Mouse (Mus musculus): ENCODE data around the gene Asic3. TPM values are rescaled to one million over a fixed set of nuclear protein-coding genes. Genes with fewer than 3 reads are reported as not detected.

The Asic3 gene
- polyA plus RNA-seq, 1 experiment from 2014 or later: not detected

GRCm38 (mm10) chr5:24384407-24384806 lies 28.8 kb upstream of the Asic3 start:
- Histone ChIP-seq H3K9ac (ENCODE audit: low read length) (no peak overlapping the region), H3K27me3 (replicated peaks; ENCODE audit: control insufficient read depth, insufficient read depth, low read length) (peaks cover 17% of the 10 kb centered on the region; the same call in 1 of the 2 replicates), H3K27ac (ENCODE audit: low read depth) (no peak overlapping the region), H3K4me1 (replicated peaks; ENCODE audit: control insufficient read depth, insufficient read depth, low read length) (peaks cover 23% of the 10 kb centered on the region; the same call in 1 of the 2 replicates), H3K4me3 (ENCODE audit: low read depth, low read length) (no peak overlapping the region), H3K9me3 (ENCODE audit: control insufficient read depth, low read length) (no peaks in the 10 kb centered on the region), H3K36me3 (ENCODE audit: control insufficient read depth, insufficient read depth, low read length) (no peaks in the 10 kb centered on the region), H3K4me2 (ENCODE audit: low read length) (no peak overlapping the region; the same call in 1 of the 2 replicates)
- 71% methylated on average over 6 of the region's 6 CpGs for WGBS
- DNase-seq (ENCODE audit: low spot score) (no peak), ATAC-seq (replicated peaks; ENCODE audit: low FRiP score, low TSS enrichment, low read depth) (no peak)

- Histone ChIP-seq H3K9ac (ENCODE audit: low read length) (no peak overlapping the region), H3K27me3 (replicated peaks; ENCODE audit: control insufficient read depth, insufficient read depth, low read length) (peaks cover 17% of the 10 kb centered on the region; the same call in 1 of the 2 replicates), H3K4me2 (ENCODE audit: low read length) (no peak overlapping the region), H3K27ac (ENCODE audit: low read depth) (no peak overlapping the region), H3K4me3 (ENCODE audit: low read depth, low read length) (no peak overlapping the region), H3K4me1 (replicated peaks; ENCODE audit: control insufficient read depth, insufficient read depth, low read length) (peaks cover 23% of the 10 kb centered on the region; the same call in 1 of the 2 replicates), H3K36me3 (ENCODE audit: control insufficient read depth, insufficient read depth, low read length) (no peaks in the 10 kb centered on the region), H3K9me3 (ENCODE audit: control insufficient read depth, low read length) (no peaks in the 10 kb centered on the region)
- DNase-seq (ENCODE audit: low spot score) (no peak), ATAC-seq (replicated peaks; ENCODE audit: low FRiP score, low TSS enrichment, low read depth) (no peak)
- WGBS: 92% methylated on average over 5 of the region's 5 CpGs
Measured at GRCm38 (mm10) chr5:24385374-24385773, 27.8 kb upstream of the Asic3 start.

GRCm38 (mm10) chr5:24385887-24386550 lies 27.2 kb upstream of the Asic3 start:
- no peak overlapping the region for H3K4me3 ChIP-seq (ENCODE audit: low read depth, low read length)
- no peak overlapping the region for H3K4me2 ChIP-seq (ENCODE audit: low read length)
- peaks cover 23% of the 10 kb centered on the region; the same call in 1 of the 2 replicates for H3K4me1 ChIP-seq (replicated peaks; ENCODE audit: control insufficient read depth, insufficient read depth, low read length)
- H3K27me3 ChIP-seq (replicated peaks; ENCODE audit: control insufficient read depth, insufficient read depth, low read length): peaks cover 19% of the 10 kb centered on the region; the same call in 1 of the 2 replicates
- WGBS: 89% methylated on average over 10 of the region's 10 CpGs
- no peak overlapping the region for H3K9ac ChIP-seq (ENCODE audit: low read length)
- H3K9me3 ChIP-seq (ENCODE audit: control insufficient read depth, low read length): no peaks in the 10 kb centered on the region
- DNase-seq (ENCODE audit: low spot score) (no peak), ATAC-seq (replicated peaks; ENCODE audit: low FRiP score, low TSS enrichment, low read depth) (no peak)
- H3K36me3 ChIP-seq (ENCODE audit: control insufficient read depth, insufficient read depth, low read length): no peaks in the 10 kb centered on the region
- no peak overlapping the region for H3K27ac ChIP-seq (ENCODE audit: low read depth)

- Histone ChIP-seq H3K9me3 (ENCODE audit: control insufficient read depth, low read length) (no peaks in the 10 kb centered on the region), H3K4me1 (replicated peaks; ENCODE audit: control insufficient read depth, insufficient read depth, low read length) (peaks cover 23% of the 10 kb centered on the region; the same call in 1 of the 2 replicates), H3K27ac (ENCODE audit: low read depth) (no peak overlapping the region), H3K4me3 (ENCODE audit: low read depth, low read length) (peak overlapping the region; percentile 44), H3K9ac (ENCODE audit: low read length) (peak overlapping the region; percentile 51), H3K36me3 (ENCODE audit: control insufficient read depth, insufficient read depth, low read length) (no peaks in the 10 kb centered on the region), H3K4me2 (ENCODE audit: low read length) (peak overlapping the region; percentile 96), H3K27me3 (replicated peaks; ENCODE audit: control insufficient read depth, insufficient read depth, low read length) (peaks cover 19% of the 10 kb centered on the region; the same call in 1 of the 2 replicates)
- under 1% methylated on average over 73 of the region's 73 CpGs for WGBS
- DNase-seq (ENCODE audit: low spot score) (peak; percentile 82), ATAC-seq (replicated peaks; ENCODE audit: low FRiP score, low TSS enrichment, low read depth) (peak; percentile 32; the same call in 1 of the 2 replicates)
Measured at GRCm38 (mm10) chr5:24387264-24388241, 25.6 kb upstream of the Asic3 start.

GRCm38 (mm10) chr5:24388246-24388915 lies 24.8 kb upstream of the Asic3 start:
- Histone ChIP-seq H3K36me3 (ENCODE audit: control insufficient read depth, insufficient read depth, low read length) (no peaks in the 10 kb centered on the region), H3K4me3 (ENCODE audit: low read depth, low read length) (peak overlapping the region; percentile 44), H3K9me3 (ENCODE audit: control insufficient read depth, low read length) (no peaks in the 10 kb centered on the region), H3K9ac (ENCODE audit: low read length) (peak overlapping the region; percentile 51), H3K4me1 (replicated peaks; ENCODE audit: control insufficient read depth, insufficient read depth, low read length) (peaks cover 18% of the 10 kb centered on the region; the same call in 1 of the 2 replicates), H3K4me2 (ENCODE audit: low read length) (peak overlapping the region; percentile 96), H3K27ac (ENCODE audit: low read depth) (no peak overlapping the region), H3K27me3 (replicated peaks; ENCODE audit: control insufficient read depth, insufficient read depth, low read length) (peaks cover 19% of the 10 kb centered on the region; the same call in 1 of the 2 replicates)
- ATAC-seq (replicated peaks; ENCODE audit: low FRiP score, low TSS enrichment, low read depth): no peak
- WGBS: 27% methylated on average over 24 of the region's 26 CpGs
- no peak for DNase-seq (ENCODE audit: low spot score)

GRCm38 (mm10) chr5:24389011-24389657 lies 24.1 kb upstream of the Asic3 start:
- 58% methylated on average over 6 of the region's 7 CpGs for WGBS

GRCm38 (mm10) chr5:24389658-24390020 lies 23.6 kb upstream of the Asic3 start:
- H3K27ac ChIP-seq (ENCODE audit: low read depth): no peak overlapping the region
- H3K4me2 ChIP-seq (ENCODE audit: low read length): no peak overlapping the region
- ATAC-seq (replicated peaks; ENCODE audit: low FRiP score, low TSS enrichment, low read depth): no peak
- peaks cover 19% of the 10 kb centered on the region for H3K4me1 ChIP-seq (replicated peaks; ENCODE audit: control insufficient read depth, insufficient read depth, low read length)
- H3K36me3 ChIP-seq (ENCODE audit: control insufficient read depth, insufficient read depth, low read length): no peaks in the 10 kb centered on the region
- DNase-seq (ENCODE audit: low spot score): no peak
- H3K9ac ChIP-seq (ENCODE audit: low read length): no peak overlapping the region
- H3K9me3 ChIP-seq (ENCODE audit: control insufficient read depth, low read length): no peaks in the 10 kb centered on the region
- H3K4me3 ChIP-seq (ENCODE audit: low read depth, low read length): no peak overlapping the region
- peaks cover 19% of the 10 kb centered on the region; the same call in 1 of the 2 replicates for H3K27me3 ChIP-seq (replicated peaks; ENCODE audit: control insufficient read depth, insufficient read depth, low read length)
- WGBS: 73% methylated on average over 4 of the region's 4 CpGs

More at GRCm38 (mm10) chr5:24389011-24389657, 24.1 kb upstream of the Asic3 start:
- Histone ChIP-seq H3K27me3 (replicated peaks; ENCODE audit: control insufficient read depth, insufficient read depth, low read length) (peaks cover 19% of the 10 kb centered on the region; the same call in 1 of the 2 replicates), H3K9me3 (ENCODE audit: control insufficient read depth, low read length) (no peaks in the 10 kb centered on the region), H3K36me3 (ENCODE audit: control insufficient read depth, insufficient read depth, low read length) (no peaks in the 10 kb centered on the region), H3K4me2 (ENCODE audit: low read length) (no peak overlapping the region), H3K27ac (ENCODE audit: low read depth) (no peak overlapping the region), H3K4me3 (ENCODE audit: low read depth, low read length) (no peak overlapping the region), H3K9ac (ENCODE audit: low read length) (no peak overlapping the region), H3K4me1 (replicated peaks; ENCODE audit: control insufficient read depth, insufficient read depth, low read length) (peaks cover 19% of the 10 kb centered on the region)
- ATAC-seq (replicated peaks; ENCODE audit: low FRiP score, low TSS enrichment, low read depth): no peak
- DNase-seq (ENCODE audit: low spot score): no peak

- ATAC-seq (replicated peaks; ENCODE audit: low FRiP score, low TSS enrichment, low read depth): no peak
- 0 out of 2 replicates have a peak, but pooled peaks cover 8% of the 10 kb centered on the region for H3K27me3 ChIP-seq (replicated peaks; ENCODE audit: control insufficient read depth, insufficient read depth, low read length)
- no peaks in the 10 kb centered on the region for H3K9me3 ChIP-seq (ENCODE audit: control insufficient read depth, low read length)
- DNase-seq (ENCODE audit: low spot score): no peak
- H3K4me2 ChIP-seq (ENCODE audit: low read length): no peak within 1 kb of the TSS
- no peak within 1 kb of the TSS for H3K9ac ChIP-seq (ENCODE audit: low read length)
- H3K36me3 ChIP-seq (ENCODE audit: control insufficient read depth, insufficient read depth, low read length): no peaks in the 10 kb centered on the region
- peaks cover 22% of the 10 kb centered on the region for H3K4me1 ChIP-seq (replicated peaks; ENCODE audit: control insufficient read depth, insufficient read depth, low read length)
- H3K27ac ChIP-seq (ENCODE audit: low read depth): no peak within 1 kb of the TSS
- WGBS: 81% methylated on average over 7 of the region's 7 CpGs
- no peak within 1 kb of the TSS for H3K4me3 ChIP-seq (ENCODE audit: low read depth, low read length)
Measured at GRCm38 (mm10) chr5:24391864-24392263, 21.3 kb upstream of the Asic3 start, which contains the start of gene Atg9b. TSS of gene Atg9b (minus strand) at chr5:24392143.

All from intestine, embryonic 14.5 days (tissue).